Mouse (Mus musculus): ENCODE data around the gene Elmo2.

- TF ChIP-seq POLR2A (IDR thresholded peaks at IDR 0.05; ENCODE audit: insufficient read length, low read depth) = no peak
- no peak for TF ChIP-seq CEBPB (IDR thresholded peaks at IDR 0.05; ENCODE audit: insufficient read depth, poor library complexity, severe bottlenecking)
- TF ChIP-seq MAX (IDR thresholded peaks at IDR 0.05; ENCODE audit: low read depth) = no peak
- TF ChIP-seq USF1 (IDR thresholded peaks at IDR 0.05; ENCODE audit: low read depth) = no peak
- TF ChIP-seq MYOD1 (IDR thresholded peaks at IDR 0.05; ENCODE audit: control insufficient read depth in 1 of 3, insufficient read length in 2 of 3, low read depth in 2 of 3) = no peak
- TF ChIP-seq E2F4 (IDR thresholded peaks at IDR 0.05; ENCODE audit: insufficient read depth) = no peak
- TF ChIP-seq TCF12 (IDR thresholded peaks at IDR 0.05; ENCODE audit: insufficient read depth, poor library complexity, severe bottlenecking) = no peak
- no peak for TF ChIP-seq REST (IDR thresholded peaks at IDR 0.05; ENCODE audit: insufficient read depth, insufficient read length)
- no peak for TF ChIP-seq POLR2AphosphoS2 (IDR thresholded peaks at IDR 0.05; ENCODE audit: insufficient read length, low read depth)
- no peak for TF ChIP-seq MYOG (IDR thresholded peaks at IDR 0.05; ENCODE audit: control insufficient read depth in 1 of 3, insufficient read depth in 1 of 3, insufficient read length in 2 of 3, low read depth in 2 of 3)
These were observed 59.5 kb downstream of the Elmo2 start for GRCm38 (mm10) chr2:165266739-165267138.

Data from myocyte (in vitro differentiated cells).